Mouse (Mus musculus): ENCODE measurements at regions not wholly inside any gene's neighbourhood (a gene's known extent, or its start where the extent isn't known, plus 50 kb on each side); places are given as distances from the start of the nearest gene placed in this dataset.

- no peaks in the 10 kb centered on the region for H3K4me1 ChIP-seq (ENCODE audit: control insufficient read depth, low read depth, low read length)
- ATAC-seq (ENCODE audit: low read depth), result no peak
- H3K27ac ChIP-seq (ENCODE audit: low read length), result no peak overlapping the region
- H3K27me3 ChIP-seq (ENCODE audit: control insufficient read depth, insufficient read depth, low read depth, low read length), result no peaks in the 10 kb centered on the region
- H3K4me3 ChIP-seq (ENCODE audit: low read depth, low read length), result no peak overlapping the region
- no peaks in the 10 kb centered on the region for H3K36me3 ChIP-seq (ENCODE audit: control insufficient read depth, insufficient read depth)
- WGBS (ENCODE audit: insufficient replicate concordance), result 33% methylated on average over 12 of the region's 12 CpGs
- H3K9me3 ChIP-seq (replicated peaks; ENCODE audit: control insufficient read depth, low read length), result no peaks in the 10 kb centered on the region
- no peak overlapping the region for H3K9ac ChIP-seq (ENCODE audit: low read depth, low read length)
- no peak overlapping the region for H3K4me2 ChIP-seq (ENCODE audit: low read depth, low read length)
These were observed 121.8 kb downstream of the Mat2b start for GRCm38 (mm10) chr11:40572953-40573757.

GRCm38 (mm10) chr11:40562866-40563265 is 132.1 kb downstream of the Mat2b start:
- Histone ChIP-seq H3K4me2 (ENCODE audit: low read depth, low read length) (no peak overlapping the region), H3K27me3 (ENCODE audit: control insufficient read depth, insufficient read depth, low read depth, low read length) (no peaks in the 10 kb centered on the region), H3K4me3 (ENCODE audit: low read depth, low read length) (no peak overlapping the region), H3K9ac (ENCODE audit: low read depth, low read length) (no peak overlapping the region), H3K36me3 (ENCODE audit: control insufficient read depth, insufficient read depth) (no peaks in the 10 kb centered on the region), H3K9me3 (replicated peaks; ENCODE audit: control insufficient read depth, low read length) (no peaks in the 10 kb centered on the region), H3K27ac (ENCODE audit: low read length) (no peak overlapping the region), H3K4me1 (ENCODE audit: control insufficient read depth, low read depth, low read length) (no peaks in the 10 kb centered on the region)
- no peak for ATAC-seq (ENCODE audit: low read depth)
- WGBS (ENCODE audit: insufficient replicate concordance), result 73% methylated on average over 6 of the region's 6 CpGs

- Histone ChIP-seq H3K9ac (ENCODE audit: low read depth, low read length) (no peak overlapping the region), H3K36me3 (ENCODE audit: control insufficient read depth, insufficient read depth) (no peaks in the 10 kb centered on the region), H3K27me3 (ENCODE audit: control insufficient read depth, insufficient read depth, low read depth, low read length) (no peaks in the 10 kb centered on the region), H3K4me2 (ENCODE audit: low read depth, low read length) (no peak overlapping the region), H3K4me3 (ENCODE audit: low read depth, low read length) (no peak overlapping the region), H3K4me1 (ENCODE audit: control insufficient read depth, low read depth, low read length) (no peaks in the 10 kb centered on the region), H3K27ac (ENCODE audit: low read length) (no peak overlapping the region), H3K9me3 (replicated peaks; ENCODE audit: control insufficient read depth, low read length) (no peaks in the 10 kb centered on the region)
- ATAC-seq (ENCODE audit: low read depth), result no peak
- WGBS (ENCODE audit: insufficient replicate concordance), result 73% methylated on average over 2 of the region's 2 CpGs
These were observed 133.0 kb downstream of the Mat2b start for GRCm38 (mm10) chr11:40561983-40562382.

- no peaks in the 10 kb centered on the region for H3K4me1 ChIP-seq (ENCODE audit: control insufficient read depth, low read depth, low read length)
- no peak overlapping the region for H3K27ac ChIP-seq (ENCODE audit: low read length)
- ATAC-seq (ENCODE audit: low read depth), result no peak
- no peaks in the 10 kb centered on the region for H3K9me3 ChIP-seq (replicated peaks; ENCODE audit: control insufficient read depth, low read length)
- H3K4me3 ChIP-seq (ENCODE audit: low read depth, low read length), result no peak overlapping the region
- no peaks in the 10 kb centered on the region for H3K36me3 ChIP-seq (ENCODE audit: control insufficient read depth, insufficient read depth)
- H3K9ac ChIP-seq (ENCODE audit: low read depth, low read length), result no peak overlapping the region
- no peak overlapping the region for H3K4me2 ChIP-seq (ENCODE audit: low read depth, low read length)
- 65% methylated on average over 2 of the region's 2 CpGs for WGBS (ENCODE audit: insufficient replicate concordance)
- no peaks in the 10 kb centered on the region for H3K27me3 ChIP-seq (ENCODE audit: control insufficient read depth, insufficient read depth, low read depth, low read length)
These were observed 133.6 kb downstream of the Mat2b start for GRCm38 (mm10) chr11:40561400-40561799.

GRCm38 (mm10) chr11:40558486-40558885 is 136.5 kb downstream of the Mat2b start:
- Histone ChIP-seq H3K9me3 (replicated peaks; ENCODE audit: control insufficient read depth, low read length) (no peaks in the 10 kb centered on the region), H3K27me3 (ENCODE audit: control insufficient read depth, insufficient read depth, low read depth, low read length) (no peaks in the 10 kb centered on the region), H3K4me1 (ENCODE audit: control insufficient read depth, low read depth, low read length) (no peaks in the 10 kb centered on the region), H3K4me2 (ENCODE audit: low read depth, low read length) (no peak overlapping the region), H3K36me3 (ENCODE audit: control insufficient read depth, insufficient read depth) (no peaks in the 10 kb centered on the region), H3K4me3 (ENCODE audit: low read depth, low read length) (no peak overlapping the region), H3K9ac (ENCODE audit: low read depth, low read length) (no peak overlapping the region), H3K27ac (ENCODE audit: low read length) (no peak overlapping the region)
- ATAC-seq (ENCODE audit: low read depth), result no peak
- WGBS (ENCODE audit: insufficient replicate concordance), result 63% methylated on average over 2 of the region's 2 CpGs

GRCm38 (mm10) chr11:40554867-40555794 is 139.9 kb downstream of the Mat2b start:
- Histone ChIP-seq H3K9me3 (replicated peaks; ENCODE audit: control insufficient read depth, low read length) (no peaks in the 10 kb centered on the region), H3K36me3 (ENCODE audit: control insufficient read depth, insufficient read depth) (no peaks in the 10 kb centered on the region), H3K27me3 (ENCODE audit: control insufficient read depth, insufficient read depth, low read depth, low read length) (no peaks in the 10 kb centered on the region), H3K4me2 (ENCODE audit: low read depth, low read length) (no peak overlapping the region), H3K27ac (ENCODE audit: low read length) (no peak overlapping the region), H3K4me3 (ENCODE audit: low read depth, low read length) (no peak overlapping the region), H3K9ac (ENCODE audit: low read depth, low read length) (no peak overlapping the region), H3K4me1 (ENCODE audit: control insufficient read depth, low read depth, low read length) (no peaks in the 10 kb centered on the region)
- 55% methylated on average over 11 of the region's 11 CpGs for WGBS (ENCODE audit: insufficient replicate concordance)
- no peak for ATAC-seq (ENCODE audit: low read depth)

GRCm38 (mm10) chr11:40552054-40552453 is 142.9 kb downstream of the Mat2b start:
- ATAC-seq (ENCODE audit: low read depth), result no peak
- 36% methylated on average over 2 of the region's 2 CpGs for WGBS (ENCODE audit: insufficient replicate concordance)
- no peaks in the 10 kb centered on the region for H3K27me3 ChIP-seq (ENCODE audit: control insufficient read depth, insufficient read depth, low read depth, low read length)
- no peaks in the 10 kb centered on the region for H3K36me3 ChIP-seq (ENCODE audit: control insufficient read depth, insufficient read depth)
- no peak overlapping the region for H3K9ac ChIP-seq (ENCODE audit: low read depth, low read length)
- no peaks in the 10 kb centered on the region for H3K4me1 ChIP-seq (ENCODE audit: control insufficient read depth, low read depth, low read length)
- H3K4me2 ChIP-seq (ENCODE audit: low read depth, low read length), result no peak overlapping the region
- no peak overlapping the region for H3K4me3 ChIP-seq (ENCODE audit: low read depth, low read length)
- H3K9me3 ChIP-seq (replicated peaks; ENCODE audit: control insufficient read depth, low read length), result no peaks in the 10 kb centered on the region
- no peak overlapping the region for H3K27ac ChIP-seq (ENCODE audit: low read length)

GRCm38 (mm10) chr11:40546596-40546995 is 148.4 kb downstream of the Mat2b start:
- no peak overlapping the region for H3K9ac ChIP-seq (ENCODE audit: low read depth, low read length)
- 54% methylated on average over 2 of the region's 2 CpGs for WGBS (ENCODE audit: insufficient replicate concordance)

GRCm38 (mm10) chr11:40545537-40545936 is 149.5 kb downstream of the Mat2b start:
- no peak overlapping the region for H3K4me3 ChIP-seq (ENCODE audit: low read depth, low read length)
- no peak overlapping the region for H3K27ac ChIP-seq (ENCODE audit: low read length)
- H3K9ac ChIP-seq (ENCODE audit: low read depth, low read length), result no peak overlapping the region
- H3K4me2 ChIP-seq (ENCODE audit: low read depth, low read length), result no peak overlapping the region
- H3K27me3 ChIP-seq (ENCODE audit: control insufficient read depth, insufficient read depth, low read depth, low read length), result no peaks in the 10 kb centered on the region
- H3K4me1 ChIP-seq (ENCODE audit: control insufficient read depth, low read depth, low read length), result no peaks in the 10 kb centered on the region
- no peaks in the 10 kb centered on the region for H3K36me3 ChIP-seq (ENCODE audit: control insufficient read depth, insufficient read depth)
- WGBS (ENCODE audit: insufficient replicate concordance), result 73% methylated on average over 1 of the region's 1 CpGs
- no peaks in the 10 kb centered on the region for H3K9me3 ChIP-seq (replicated peaks; ENCODE audit: control insufficient read depth, low read length)
- ATAC-seq (ENCODE audit: low read depth), result no peak

More at GRCm38 (mm10) chr11:40546596-40546995, 148.4 kb downstream of the Mat2b start:
- no peak for ATAC-seq (ENCODE audit: low read depth)
- H3K4me3 ChIP-seq (ENCODE audit: low read depth, low read length), result no peak overlapping the region
- no peak overlapping the region for H3K4me2 ChIP-seq (ENCODE audit: low read depth, low read length)
- H3K27ac ChIP-seq (ENCODE audit: low read length), result no peak overlapping the region
- H3K36me3 ChIP-seq (ENCODE audit: control insufficient read depth, insufficient read depth), result no peaks in the 10 kb centered on the region
- H3K9me3 ChIP-seq (replicated peaks; ENCODE audit: control insufficient read depth, low read length), result no peaks in the 10 kb centered on the region
- H3K4me1 ChIP-seq (ENCODE audit: control insufficient read depth, low read depth, low read length), result no peaks in the 10 kb centered on the region
- H3K27me3 ChIP-seq (ENCODE audit: control insufficient read depth, insufficient read depth, low read depth, low read length), result no peaks in the 10 kb centered on the region
